Mouse (Mus musculus): ENCODE results near the gene Bpifa6. TPM values are rescaled to one million over a fixed set of nuclear protein-coding genes. Genes with fewer than 3 reads are reported as not detected.

The Bpifa6 gene
- total RNA-seq, 4 experiments from 2014 or later = 0.17 TPM; not detected in 3

DNA sequence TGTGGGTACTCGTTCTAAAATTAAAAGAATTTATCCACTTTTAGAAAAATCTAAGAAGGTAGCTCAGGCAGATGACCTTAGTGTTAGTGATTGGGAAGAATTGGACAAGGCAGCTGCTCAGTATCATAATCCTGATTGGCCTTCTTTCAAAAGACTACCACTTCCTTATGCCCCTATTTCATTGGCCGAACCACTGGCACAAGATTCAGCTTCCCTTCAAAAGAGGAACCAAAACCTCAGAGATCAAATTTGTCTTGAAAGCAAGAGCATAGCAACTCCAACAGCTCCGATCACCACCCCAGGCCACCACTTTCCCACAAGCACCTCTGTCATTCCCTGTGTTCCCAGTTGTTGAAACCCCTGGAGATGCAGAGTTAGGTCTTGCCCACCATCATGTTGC, 70.0 kb downstream of the Bpifa6 start:
- no peak for DNase-seq

Other genes with a start within 250 kb of the Bpifa6 start
- gene Mapre1, start 233.7 kb upstream of the Bpifa6 start, total RNA-seq (2022) = 100 to 1,000 TPM in 3 of 4 experiments, 10 to 100 TPM in 1; 72.9 to 117 (median 101) TPM
- under 1 TPM; 0.12 to 0.80 (median 0.63) TPM for gene Efcab8, start 195.0 kb upstream of the Bpifa6 start, total RNA-seq (2022)
- gene Sun5, start 103.9 kb upstream of the Bpifa6 start, total RNA-seq (2022) = not detected
- under 1 TPM in 1 of 4 experiments, not detected in 3; 0.17 TPM for gene Bpifb2, start 99.9 kb upstream of the Bpifa6 start, total RNA-seq (2022)
- 1 to 10 TPM in 2 of 4 experiments, under 1 TPM in 1, not detected in 1; 0.30 to 6.2 (median 4.9) TPM for gene Bpifb6, start 74.6 kb upstream of the Bpifa6 start, total RNA-seq (2022)
- not detected for gene Bpifb3, start 56.7 kb upstream of the Bpifa6 start, total RNA-seq (2022)
- gene Bpifb4, start 36.7 kb upstream of the Bpifa6 start, total RNA-seq (2022) = under 1 TPM in 2 of 4 experiments, not detected in 2; 0.44 to 0.59 TPM
- 1 to 10 TPM in 1 of 4 experiments, under 1 TPM in 3; 0.37 to 1.0 (median 0.67) TPM for gene Bpifa2, start 33.3 kb downstream of the Bpifa6 start, total RNA-seq (2022)
- gene Bpifa3, start 155.4 kb downstream of the Bpifa6 start, total RNA-seq (2022) = not detected
- gene Bpifa1, start 167.9 kb downstream of the Bpifa6 start, total RNA-seq (2022) = not detected
- gene Bpifa5, start 187.7 kb downstream of the Bpifa6 start, total RNA-seq (2022) = not detected
- not detected for gene Bpifb1, start 215.9 kb downstream of the Bpifa6 start, total RNA-seq (2022)
- gene Bpifb5, start 248.8 kb downstream of the Bpifa6 start, total RNA-seq (2022) = under 1 TPM in 2 of 4 experiments, not detected in 2; 0.24 to 0.35 TPM